Mouse (Mus musculus): ENCODE results near the gene Pcnx3. TPM values are rescaled to one million over a fixed set of nuclear protein-coding genes. Genes with fewer than 3 reads are reported as not detected.

Gene Pcnx3
- polyA plus RNA-seq, 2 experiments: 9.1 to 19.8 TPM

GRCm38 (mm10) chr19:5713255-5713654, 24.5 kb upstream of the Pcnx3 start:
- Histone ChIP-seq H3K36me3 (replicated peaks; ENCODE audit: control insufficient read depth, insufficient read depth, low read depth) (peaks cover 98% of the 10 kb centered on the region), H3K27ac (no peak overlapping the region), H3K9me3 (ENCODE audit: control insufficient read depth, low read length) (no peaks in the 10 kb centered on the region), H3K4me3 (ENCODE audit: insufficient read depth in 1 of 2, low read depth in 2 of 2, low read length in 2 of 2) (peak overlapping the region in 1 of 2 experiments; percentile 3; a peak in 2 of 4 replicates), H3K27me3 (ENCODE audit: control insufficient read depth, insufficient read depth, low read length) (no peaks in the 10 kb centered on the region), H3K4me1 (replicated peaks; ENCODE audit: control insufficient read depth in 2 of 2, insufficient read depth in 2 of 2, low read length in 1 of 2) (peaks cover 16 to 20% of the 10 kb centered on the region in 2 experiments), H3K4me2 (ENCODE audit: low read depth) (peak overlapping the region; percentile 36), H3K9ac (replicated peaks) (no peak overlapping the region)
- no peak for DNase-seq (ENCODE audit: low read depth in 3 of 3, low spot score in 3 of 3)
- no peak for ATAC-seq (ENCODE audit: insufficient read depth)
- TF ChIP-seq CTCF (IDR thresholded peaks at IDR 0.05; ENCODE audit: low read depth) (no peak), EP300 (IDR thresholded peaks at IDR 0.05; ENCODE audit: low read depth) (no peak)
- 63% methylated on average over 5 of the region's 5 CpGs for WGBS (ENCODE audit: insufficient replicate concordance)

GRCm38 (mm10) chr19:5711907-5712460, 23.3 kb upstream of the Pcnx3 start:
- TF ChIP-seq CTCF (IDR thresholded peaks at IDR 0.05; ENCODE audit: low read depth): no peak
- no peak for TF ChIP-seq EP300 (IDR thresholded peaks at IDR 0.05; ENCODE audit: low read depth)
- H3K27me3 ChIP-seq (ENCODE audit: control insufficient read depth, insufficient read depth, low read length): no peaks in the 10 kb centered on the region
- no peak overlapping the region for H3K4me2 ChIP-seq (ENCODE audit: low read depth)
- peaks cover 98% of the 10 kb centered on the region for H3K36me3 ChIP-seq (replicated peaks; ENCODE audit: control insufficient read depth, insufficient read depth, low read depth)
- H3K9me3 ChIP-seq (ENCODE audit: control insufficient read depth, low read length): no peaks in the 10 kb centered on the region
- DNase-seq (ENCODE audit: low read depth in 3 of 3, low spot score in 3 of 3) (no peak), ATAC-seq (ENCODE audit: insufficient read depth) (no peak)
- 74% methylated on average over 14 of the region's 14 CpGs for whole genome bisulfite sequencing (ENCODE audit: insufficient replicate concordance)
- H3K27ac ChIP-seq: no peak overlapping the region
- H3K9ac ChIP-seq (replicated peaks): no peak overlapping the region
- H3K4me1 ChIP-seq (replicated peaks; ENCODE audit: control insufficient read depth in 2 of 2, insufficient read depth in 2 of 2, low read length in 1 of 2): peaks cover 16 to 17% of the 10 kb centered on the region in 2 experiments
- H3K4me3 ChIP-seq (ENCODE audit: insufficient read depth in 1 of 2, low read depth in 2 of 2, low read length in 2 of 2): no peak overlapping the region

- no peak for DNase-seq (ENCODE audit: low read depth in 3 of 3, low spot score in 3 of 3)
- Histone ChIP-seq H3K27ac (no peak overlapping the region), H3K4me3 (ENCODE audit: insufficient read depth in 1 of 2, low read depth in 2 of 2, low read length in 2 of 2) (no peak overlapping the region), H3K36me3 (replicated peaks; ENCODE audit: control insufficient read depth, insufficient read depth, low read depth) (peaks cover 97% of the 10 kb centered on the region), H3K4me2 (ENCODE audit: low read depth) (no peak overlapping the region), H3K4me1 (replicated peaks; ENCODE audit: control insufficient read depth in 2 of 2, insufficient read depth in 2 of 2, low read length in 1 of 2) (peaks cover 16% of the 10 kb centered on the region in 2 experiments), H3K27me3 (ENCODE audit: control insufficient read depth, insufficient read depth, low read length) (no peaks in the 10 kb centered on the region), H3K9me3 (ENCODE audit: control insufficient read depth, low read length) (no peaks in the 10 kb centered on the region), H3K9ac (replicated peaks) (no peak overlapping the region)
- 49% methylated on average over 3 of the region's 3 CpGs for whole genome bisulfite sequencing (ENCODE audit: insufficient replicate concordance)
- peak; percentile 89 for TF ChIP-seq CTCF (IDR thresholded peaks at IDR 0.05; ENCODE audit: low read depth)
- no peak; the same call in 1 of the 2 replicates for TF ChIP-seq EP300 (IDR thresholded peaks at IDR 0.05; ENCODE audit: low read depth)
- ATAC-seq (ENCODE audit: insufficient read depth): no peak
These were observed 22.5 kb upstream of the Pcnx3 start for GRCm38 (mm10) chr19:5711218-5711617.

GRCm38 (mm10) chr19:5710581-5710980, 21.9 kb upstream of the Pcnx3 start:
- ATAC-seq (ENCODE audit: insufficient read depth) (no peak), DNase-seq (ENCODE audit: low read depth in 3 of 3, low spot score in 3 of 3) (no peak)
- H3K4me1 ChIP-seq (replicated peaks; ENCODE audit: control insufficient read depth in 2 of 2, insufficient read depth in 2 of 2, low read length in 1 of 2): peaks cover 16% of the 10 kb centered on the region in 2 experiments
- peaks cover 90% of the 10 kb centered on the region for H3K36me3 ChIP-seq (replicated peaks; ENCODE audit: control insufficient read depth, insufficient read depth, low read depth)
- TF ChIP-seq EP300 (IDR thresholded peaks at IDR 0.05; ENCODE audit: low read depth) (no peak), CTCF (IDR thresholded peaks at IDR 0.05; ENCODE audit: low read depth) (no peak)
- no peaks in the 10 kb centered on the region for H3K27me3 ChIP-seq (ENCODE audit: control insufficient read depth, insufficient read depth, low read length)
- no peak overlapping the region for H3K9ac ChIP-seq (replicated peaks)
- H3K4me3 ChIP-seq (ENCODE audit: insufficient read depth in 1 of 2, low read depth in 2 of 2, low read length in 2 of 2): no peak overlapping the region
- H3K27ac ChIP-seq: no peak overlapping the region
- H3K4me2 ChIP-seq (ENCODE audit: low read depth): no peak overlapping the region
- 92% methylated on average over 8 of the region's 8 CpGs for WGBS (ENCODE audit: insufficient replicate concordance)
- H3K9me3 ChIP-seq (ENCODE audit: control insufficient read depth, low read length): no peaks in the 10 kb centered on the region

GRCm38 (mm10) chr19:5710068-5710467, 21.4 kb upstream of the Pcnx3 start:
- H3K9me3 ChIP-seq (ENCODE audit: control insufficient read depth, low read length): no peaks in the 10 kb centered on the region
- no peak overlapping the region for H3K4me3 ChIP-seq (ENCODE audit: insufficient read depth in 1 of 2, low read depth in 2 of 2, low read length in 2 of 2)
- peaks cover 21% of the 10 kb centered on the region in 2 experiments for H3K4me1 ChIP-seq (replicated peaks; ENCODE audit: control insufficient read depth in 2 of 2, insufficient read depth in 2 of 2, low read length in 1 of 2)
- H3K27me3 ChIP-seq (ENCODE audit: control insufficient read depth, insufficient read depth, low read length): no peaks in the 10 kb centered on the region
- H3K36me3 ChIP-seq (replicated peaks; ENCODE audit: control insufficient read depth, insufficient read depth, low read depth): peaks cover 85% of the 10 kb centered on the region
- no peak overlapping the region for H3K27ac ChIP-seq
- 95% methylated on average over 6 of the region's 6 CpGs for WGBS (ENCODE audit: insufficient replicate concordance)
- DNase-seq (ENCODE audit: low read depth in 3 of 3, low spot score in 3 of 3) (no peak), ATAC-seq (ENCODE audit: insufficient read depth) (no peak)
- H3K4me2 ChIP-seq (ENCODE audit: low read depth): no peak overlapping the region
- no peak overlapping the region for H3K9ac ChIP-seq (replicated peaks)
- TF ChIP-seq CTCF (IDR thresholded peaks at IDR 0.05; ENCODE audit: low read depth): no peak
- TF ChIP-seq EP300 (IDR thresholded peaks at IDR 0.05; ENCODE audit: low read depth): no peak
